Mouse (Mus musculus) intestine, embryonic 15.5 days (tissue): Measurements from ENCODE around the gene Col5a1. TPM values are rescaled to one million over a fixed set of nuclear protein-coding genes. Genes with fewer than 3 reads are reported as not detected.
A peak's percentile ranks its signal among the peaks of the same experiment; 100 is the strongest.

Experiments used
- ATAC-seq: fragments of 200-750 bp; cut with Nextera tagmentation; 2 replicates; pipeline ENCODE4 v1.8.0; 2017; ENCODE audit warnings: moderate TSS enrichment, moderate library complexity
- H3K27ac ChIP-seq: fragments of 300-500 bp; sonication (generic); 2 replicates; pipeline ENCODE4 v1.5.1; 2015; ENCODE audit warnings: mild to moderate bottlenecking, inconsistent platforms
- H3K27me3 ChIP-seq: fragments of 300-500 bp; sonication (generic); replicated peaks from 2 replicates; pipeline ENCODE4 v1.6.1; 2015; ENCODE audit warnings: inconsistent platforms
- H3K36me3 ChIP-seq: fragments of 300-500 bp; sonication (generic); 2 replicates; pipeline ENCODE4 v1.6.1; 2015; ENCODE audit warnings: inconsistent platforms
- H3K4me1 ChIP-seq: fragments of 300-500 bp; sonication (generic); replicated peaks from 2 replicates; pipeline ENCODE4 v1.6.1; 2015; ENCODE audit warnings: inconsistent platforms
- H3K4me2 ChIP-seq: fragments of 300-500 bp; sonication (generic); replicated peaks from 2 replicates; pipeline ENCODE4 v1.6.1; 2015; ENCODE audit warnings: mild to moderate bottlenecking, inconsistent platforms
- H3K4me3 ChIP-seq: fragments of 300-500 bp; sonication (generic); replicated peaks from 2 replicates; pipeline ENCODE4 v1.5.1; 2015; ENCODE audit warnings: inconsistent platforms
- H3K9ac ChIP-seq: fragments of 300-500 bp; sonication (generic); 2 replicates; pipeline ENCODE4 v1.6.1; 2015; ENCODE audit warnings: inconsistent platforms
- H3K9me3 ChIP-seq: fragments of 300-500 bp; sonication (generic); 2 replicates; pipeline ENCODE4 v1.6.1; 2016; ENCODE audit warnings: inconsistent platforms
- WGBS: fragments of 180-500 bp; shearing (Covaris S2); methylation state at CpG from one replicate; pipeline ENCODE4 v1.1.7; 2015; 5-methylcytosine and 5-hydroxymethylcytosine counted together
- polyA plus RNA-seq: library from polyadenylated mRNA; unstranded; fragments of >200 nt; fragmentation: Nextera tagmentation; extraction: Ambion mirVana; gene quantifications from 2 replicates; pipeline ENCODE4 v1.2.1, GENCODE M21; 2015

The Col5a1 gene
- polyA plus RNA-seq, 1 experiment from 2014 or later: 97.9 TPM

GRCm38 (mm10) chr2:27954924-27955323 is 68.7 kb downstream of the Col5a1 start:
- Histone ChIP-seq H3K4me1 (peaks cover 43% of the 10 kb centered on the region), H3K4me2 (0 out of 2 replicates have a peak overlapping the region, but pooled peaks have one; percentile 12), H3K9ac (no peak overlapping the region), H3K9me3 (no peaks in the 10 kb centered on the region), H3K27ac (peak overlapping the region; percentile 65), H3K27me3 (no peaks in the 10 kb centered on the region), H3K4me3 (no peak overlapping the region), H3K36me3 (peaks cover 11% of the 10 kb centered on the region; the same call in 1 of the 2 replicates)
- ATAC-seq: peak; percentile 77
- 30% methylated on average over 3 of the region's 3 CpGs for WGBS

DNA sequence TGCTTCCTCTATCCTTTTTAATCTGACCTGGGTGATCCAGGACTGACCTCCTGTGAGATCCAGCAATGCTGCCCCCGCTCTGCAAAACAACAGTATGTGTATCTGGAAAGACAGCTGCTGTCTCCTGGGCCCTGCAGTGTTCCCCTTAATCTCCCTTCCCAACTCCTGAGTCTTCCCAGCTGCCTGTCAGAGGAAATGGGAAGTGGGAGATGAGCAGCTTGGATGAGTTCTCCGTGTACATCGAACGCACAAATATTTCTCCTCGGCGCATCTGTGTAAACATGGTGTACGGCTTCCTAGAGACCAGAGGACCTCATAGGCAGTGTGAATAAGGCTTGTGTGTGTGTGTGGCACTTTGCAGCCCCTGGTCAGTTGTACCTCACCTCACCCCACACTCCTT is 70.5 kb downstream of the Col5a1 start:
- Histone ChIP-seq H3K9ac (no peak overlapping the region), H3K4me1 (peaks cover 43% of the 10 kb centered on the region), H3K27ac (peak overlapping the region; percentile 52), H3K4me2 (no peak overlapping the region), H3K4me3 (no peak overlapping the region), H3K27me3 (no peaks in the 10 kb centered on the region), H3K9me3 (no peaks in the 10 kb centered on the region), H3K36me3 (peaks cover 6% of the 10 kb centered on the region; the same call in 1 of the 2 replicates)
- 27% methylated on average over 7 of the region's 7 CpGs for WGBS
- ATAC-seq: peak; percentile 68

GRCm38 (mm10) chr2:27957184-27957583 is 71.0 kb downstream of the Col5a1 start:
- Histone ChIP-seq H3K4me3 (no peak overlapping the region), H3K9ac (no peak overlapping the region), H3K36me3 (0 out of 2 replicates have a peak, but pooled peaks cover 2% of the 10 kb centered on the region), H3K27ac (peak overlapping the region; percentile 52), H3K4me2 (no peak overlapping the region), H3K9me3 (no peaks in the 10 kb centered on the region), H3K27me3 (no peaks in the 10 kb centered on the region), H3K4me1 (peaks cover 43% of the 10 kb centered on the region)
- 45% methylated on average over 5 of the region's 5 CpGs for WGBS
- ATAC-seq: peak; percentile 40

- WGBS: 76% methylated on average over 6 of the region's 6 CpGs
- H3K9me3 ChIP-seq: no peaks in the 10 kb centered on the region
- no peak overlapping the region for H3K4me2 ChIP-seq
- no peak for ATAC-seq
- H3K36me3 ChIP-seq: no peaks in the 10 kb centered on the region; the same call in 1 of the 2 replicates
- peaks cover 31% of the 10 kb centered on the region for H3K4me1 ChIP-seq
- no peak overlapping the region for H3K27ac ChIP-seq
- H3K27me3 ChIP-seq: no peaks in the 10 kb centered on the region
- H3K9ac ChIP-seq: no peak overlapping the region
- no peak overlapping the region for H3K4me3 ChIP-seq
These were observed 73.0 kb downstream of the Col5a1 start for GRCm38 (mm10) chr2:27959275-27959674.

GRCm38 (mm10) chr2:27961190-27961589 is 75.0 kb downstream of the Col5a1 start:
- H3K4me3 ChIP-seq: no peak overlapping the region
- peaks cover 11% of the 10 kb centered on the region; the same call in 1 of the 2 replicates for H3K36me3 ChIP-seq
- H3K4me1 ChIP-seq: peaks cover 20% of the 10 kb centered on the region
- 100% methylated on average over 2 of the region's 2 CpGs for WGBS
- H3K4me2 ChIP-seq: no peak overlapping the region
- no peak overlapping the region for H3K27ac ChIP-seq
- no peak for ATAC-seq
- H3K9me3 ChIP-seq: no peaks in the 10 kb centered on the region
- H3K9ac ChIP-seq: no peak overlapping the region
- H3K27me3 ChIP-seq: no peaks in the 10 kb centered on the region

- H3K27me3 ChIP-seq: no peaks in the 10 kb centered on the region
- H3K36me3 ChIP-seq: peaks cover 11% of the 10 kb centered on the region; the same call in 1 of the 2 replicates
- WGBS: 73% methylated on average over 3 of the region's 3 CpGs
- H3K4me2 ChIP-seq: no peak overlapping the region
- ATAC-seq: no peak
- no peaks in the 10 kb centered on the region for H3K9me3 ChIP-seq
- no peak overlapping the region for H3K4me3 ChIP-seq
- no peak overlapping the region for H3K9ac ChIP-seq
- no peak overlapping the region for H3K27ac ChIP-seq
- peaks cover 10% of the 10 kb centered on the region for H3K4me1 ChIP-seq
These were observed 76.2 kb downstream of the Col5a1 start for GRCm38 (mm10) chr2:27962406-27962805.

DNA sequence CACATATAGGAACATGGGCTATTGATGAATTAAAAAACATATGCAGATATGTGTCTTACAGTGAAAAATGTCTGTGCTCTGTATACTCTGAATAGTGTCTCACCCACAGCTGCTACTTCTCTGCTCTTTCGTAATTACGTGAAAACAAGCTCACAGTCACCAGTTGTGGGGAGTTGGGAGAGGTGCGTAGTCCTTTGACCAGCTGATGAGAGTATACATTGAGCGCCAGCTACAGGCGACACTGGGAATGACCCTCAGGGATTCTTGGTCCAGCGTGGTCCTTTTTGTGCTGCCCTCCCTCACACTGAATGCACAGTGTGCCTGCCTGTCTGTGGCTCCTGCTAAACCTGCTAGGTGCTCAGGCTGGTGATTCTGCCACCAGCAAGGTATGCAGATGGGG is 82.9 kb downstream of the Col5a1 start:
- no peaks in the 10 kb centered on the region for H3K4me1 ChIP-seq
- 14% methylated on average over 6 of the region's 6 CpGs for WGBS
- no peaks in the 10 kb centered on the region for H3K27me3 ChIP-seq
- 0 out of 2 replicates have a peak, but pooled peaks cover 13% of the 10 kb centered on the region for H3K36me3 ChIP-seq
- H3K4me2 ChIP-seq: no peak overlapping the region
- no peak overlapping the region for H3K27ac ChIP-seq
- no peak overlapping the region for H3K4me3 ChIP-seq
- no peak overlapping the region for H3K9ac ChIP-seq
- ATAC-seq: no peak
- H3K9me3 ChIP-seq: no peaks in the 10 kb centered on the region

- H3K4me3 ChIP-seq: no peak overlapping the region
- 0 out of 2 replicates have a peak, but pooled peaks cover 2% of the 10 kb centered on the region for H3K36me3 ChIP-seq
- no peak overlapping the region for H3K27ac ChIP-seq
- no peak overlapping the region for H3K4me2 ChIP-seq
- no peaks in the 10 kb centered on the region for H3K27me3 ChIP-seq
- H3K9ac ChIP-seq: no peak overlapping the region
- ATAC-seq: no peak
- no peaks in the 10 kb centered on the region for H3K4me1 ChIP-seq
- WGBS: 56% methylated on average over 3 of the region's 3 CpGs
- H3K9me3 ChIP-seq: no peaks in the 10 kb centered on the region
These were observed 87.6 kb downstream of the Col5a1 start for GRCm38 (mm10) chr2:27973840-27974239.

DNA sequence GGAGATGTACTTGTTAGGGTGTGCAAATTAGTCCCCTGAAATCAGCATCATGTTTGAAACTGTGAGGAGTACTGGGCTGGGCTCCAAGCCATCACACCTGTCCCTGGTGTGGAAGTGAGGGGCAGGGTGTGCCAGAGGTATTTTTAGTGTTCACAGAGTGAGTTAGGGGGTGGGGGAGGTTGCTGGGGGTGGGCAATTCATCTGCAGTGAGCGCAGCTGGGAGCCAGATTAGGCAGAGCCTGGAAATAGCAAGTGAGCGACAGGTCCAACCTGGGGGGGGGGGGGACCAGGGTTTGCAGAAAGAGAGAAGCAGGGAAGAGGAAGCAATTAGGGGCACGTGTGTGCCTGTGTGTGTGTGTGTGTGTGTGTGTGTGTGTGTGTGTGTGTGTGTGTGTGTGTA is 89.6 kb downstream of the Col5a1 start:
- Histone ChIP-seq H3K36me3 (no peaks in the 10 kb centered on the region), H3K9ac (no peak overlapping the region), H3K27ac (no peak overlapping the region), H3K27me3 (no peaks in the 10 kb centered on the region), H3K4me1 (no peaks in the 10 kb centered on the region), H3K9me3 (no peaks in the 10 kb centered on the region), H3K4me2 (no peak overlapping the region), H3K4me3 (no peak overlapping the region)
- WGBS: 46% methylated on average over 3 of the region's 3 CpGs
- no peak for ATAC-seq

- WGBS: 68% methylated on average over 4 of the region's 4 CpGs
- Histone ChIP-seq H3K27me3 (no peaks in the 10 kb centered on the region), H3K4me1 (no peaks in the 10 kb centered on the region), H3K36me3 (no peaks in the 10 kb centered on the region), H3K9me3 (no peaks in the 10 kb centered on the region), H3K4me3 (no peak overlapping the region), H3K27ac (no peak overlapping the region), H3K4me2 (no peak overlapping the region), H3K9ac (no peak overlapping the region)
- no peak for ATAC-seq
These were observed 90.3 kb downstream of the Col5a1 start for GRCm38 (mm10) chr2:27976512-27976911.

GRCm38 (mm10) chr2:27981066-27981465 is 94.8 kb downstream of the Col5a1 start:
- Histone ChIP-seq H3K4me1 (0 out of 2 replicates have a peak, but pooled peaks cover 4% of the 10 kb centered on the region), H3K4me2 (no peak overlapping the region), H3K9ac (no peak overlapping the region), H3K27ac (0 out of 2 replicates have a peak overlapping the region, but pooled peaks have one; percentile 9), H3K36me3 (peaks cover 9% of the 10 kb centered on the region; the same call in 1 of the 2 replicates), H3K27me3 (no peaks in the 10 kb centered on the region), H3K9me3 (no peaks in the 10 kb centered on the region), H3K4me3 (no peak overlapping the region)
- WGBS: 89% methylated on average over 2 of the region's 2 CpGs
- no peak for ATAC-seq

- Histone ChIP-seq H3K4me3 (no peak overlapping the region), H3K27me3 (no peaks in the 10 kb centered on the region), H3K27ac (peak overlapping the region; percentile 9; the same call in 1 of the 2 replicates), H3K4me1 (0 out of 2 replicates have a peak, but pooled peaks cover 4% of the 10 kb centered on the region), H3K4me2 (no peak overlapping the region), H3K9ac (no peak overlapping the region), H3K36me3 (peaks cover 9% of the 10 kb centered on the region; the same call in 1 of the 2 replicates), H3K9me3 (no peaks in the 10 kb centered on the region)
- peak; percentile 59; the same call in 1 of the 2 replicates for ATAC-seq
- WGBS: 50% methylated on average over 14 of the region's 14 CpGs
These were observed 95.7 kb downstream of the Col5a1 start for GRCm38 (mm10) chr2:27981621-27982535.
